Mouse (Mus musculus): ENCODE measurements around the gene Elovl2. TPM values are rescaled to one million over a fixed set of nuclear protein-coding genes. Genes with fewer than 3 reads are reported as not detected.

Gene Elovl2
- polyA plus RNA-seq, 1 experiment, result 0.16 TPM

DNA sequence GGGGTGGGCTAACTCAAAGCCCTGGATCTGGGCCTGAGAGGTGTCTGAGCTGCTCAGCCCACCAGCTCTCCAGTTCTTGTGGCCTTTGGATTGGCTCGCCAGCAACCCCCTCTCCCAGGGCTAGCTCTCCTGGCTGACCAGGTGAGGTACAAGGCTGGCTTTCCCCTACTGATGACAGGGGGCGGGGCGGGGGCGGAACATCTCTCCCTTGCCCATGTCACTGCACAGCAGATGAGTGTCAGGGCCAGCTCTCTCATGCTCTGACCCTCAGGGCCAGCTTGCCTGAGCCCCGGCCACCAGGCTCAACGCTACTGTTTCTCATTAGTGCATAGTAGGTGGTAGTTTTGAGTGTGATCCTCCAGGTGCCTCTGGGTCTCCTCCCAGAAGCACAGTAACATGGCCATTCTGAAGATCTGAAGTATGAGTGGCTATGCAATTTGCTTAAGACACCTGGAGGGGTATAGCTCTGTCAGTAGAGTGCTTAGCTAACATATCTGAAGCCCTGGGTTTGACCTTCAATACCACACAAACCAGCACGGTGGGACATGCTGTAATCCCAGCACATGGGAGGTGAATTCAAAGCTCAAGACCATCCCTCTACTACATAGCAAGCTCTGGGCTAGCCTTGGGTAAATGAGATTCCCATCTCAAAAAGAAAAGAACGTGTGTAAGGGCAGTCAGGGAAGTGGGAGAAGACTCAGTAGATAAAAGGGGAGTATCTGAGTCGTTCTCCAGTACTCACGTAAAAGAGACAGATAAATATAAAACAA is 18.0 kb upstream of the Elovl2 start:
- TF ChIP-seq POLR2A (IDR thresholded peaks at IDR 0.05; ENCODE audit: control insufficient read depth, extremely low read depth, insufficient read depth, low read length, poor library complexity) (no peak), CTCF (IDR thresholded peaks at IDR 0.05; ENCODE audit: borderline replicate concordance, control insufficient read depth, extremely low read depth, insufficient read depth, low read length, poor library complexity) (no peak)
- no peaks in the 10 kb centered on the region for H3K27me3 ChIP-seq (ENCODE audit: control insufficient read depth, insufficient read depth, low read length)

GRCm38 (mm10) chr13:41235845-41236741 is 15.9 kb upstream of the Elovl2 start:
- H3K27me3 ChIP-seq (ENCODE audit: control insufficient read depth, insufficient read depth, low read length), result no peaks in the 10 kb centered on the region
- no peaks in the 10 kb centered on the region for H3K4me1 ChIP-seq (replicated peaks; ENCODE audit: control insufficient read depth, insufficient read depth, low read length)
- H3K4me3 ChIP-seq (ENCODE audit: control insufficient read depth, insufficient read depth, low read length), result no peak overlapping the region
- TF ChIP-seq CTCF (IDR thresholded peaks at IDR 0.05; ENCODE audit: borderline replicate concordance, control insufficient read depth, extremely low read depth, insufficient read depth, low read length, poor library complexity), result no peak
- no peak for TF ChIP-seq POLR2A (IDR thresholded peaks at IDR 0.05; ENCODE audit: control insufficient read depth, extremely low read depth, insufficient read depth, low read length, poor library complexity)
- H3K36me3 ChIP-seq (ENCODE audit: control insufficient read depth, insufficient read depth, low read length), result no peaks in the 10 kb centered on the region
- DNase-seq, result no peak
- H3K27ac ChIP-seq (ENCODE audit: control insufficient read depth, insufficient read depth, low read length), result no peak overlapping the region
- WGBS, result 51% methylated on average over 13 of the region's 13 CpGs

More for the DNA sequence above, 18.0 kb upstream of the Elovl2 start:
- 85% methylated on average over 10 of the region's 10 CpGs for WGBS
- Histone ChIP-seq H3K36me3 (ENCODE audit: control insufficient read depth, insufficient read depth, low read length) (no peaks in the 10 kb centered on the region), H3K4me3 (ENCODE audit: control insufficient read depth, insufficient read depth, low read length) (no peak overlapping the region), H3K27ac (ENCODE audit: control insufficient read depth, insufficient read depth, low read length) (no peak overlapping the region), H3K4me1 (replicated peaks; ENCODE audit: control insufficient read depth, insufficient read depth, low read length) (no peaks in the 10 kb centered on the region)
- DNase-seq, result no peak

GRCm38 (mm10) chr13:41235181-41235580 is 15.0 kb upstream of the Elovl2 start:
- H3K4me3 ChIP-seq (ENCODE audit: control insufficient read depth, insufficient read depth, low read length), result no peak overlapping the region
- DNase-seq, result no peak
- no peaks in the 10 kb centered on the region for H3K36me3 ChIP-seq (ENCODE audit: control insufficient read depth, insufficient read depth, low read length)
- no peak for TF ChIP-seq CTCF (IDR thresholded peaks at IDR 0.05; ENCODE audit: borderline replicate concordance, control insufficient read depth, extremely low read depth, insufficient read depth, low read length, poor library complexity)
- TF ChIP-seq POLR2A (IDR thresholded peaks at IDR 0.05; ENCODE audit: control insufficient read depth, extremely low read depth, insufficient read depth, low read length, poor library complexity), result no peak
- H3K27me3 ChIP-seq (ENCODE audit: control insufficient read depth, insufficient read depth, low read length), result no peaks in the 10 kb centered on the region
- 97% methylated on average over 6 of the region's 6 CpGs for WGBS
- H3K4me1 ChIP-seq (replicated peaks; ENCODE audit: control insufficient read depth, insufficient read depth, low read length), result no peaks in the 10 kb centered on the region
- no peak overlapping the region for H3K27ac ChIP-seq (ENCODE audit: control insufficient read depth, insufficient read depth, low read length)

GRCm38 (mm10) chr13:41233241-41233640 is 13.0 kb upstream of the Elovl2 start:
- no peak for DNase-seq
- no peak for TF ChIP-seq POLR2A (IDR thresholded peaks at IDR 0.05; ENCODE audit: control insufficient read depth, extremely low read depth, insufficient read depth, low read length, poor library complexity)
- no peak for TF ChIP-seq CTCF (IDR thresholded peaks at IDR 0.05; ENCODE audit: borderline replicate concordance, control insufficient read depth, extremely low read depth, insufficient read depth, low read length, poor library complexity)
- no peak overlapping the region for H3K27ac ChIP-seq (ENCODE audit: control insufficient read depth, insufficient read depth, low read length)
- 92% methylated on average over 7 of the region's 7 CpGs for WGBS
- H3K4me3 ChIP-seq (ENCODE audit: control insufficient read depth, insufficient read depth, low read length), result no peak overlapping the region
- no peaks in the 10 kb centered on the region for H3K4me1 ChIP-seq (replicated peaks; ENCODE audit: control insufficient read depth, insufficient read depth, low read length)
- H3K27me3 ChIP-seq (ENCODE audit: control insufficient read depth, insufficient read depth, low read length), result no peaks in the 10 kb centered on the region
- no peaks in the 10 kb centered on the region for H3K36me3 ChIP-seq (ENCODE audit: control insufficient read depth, insufficient read depth, low read length)

DNA sequence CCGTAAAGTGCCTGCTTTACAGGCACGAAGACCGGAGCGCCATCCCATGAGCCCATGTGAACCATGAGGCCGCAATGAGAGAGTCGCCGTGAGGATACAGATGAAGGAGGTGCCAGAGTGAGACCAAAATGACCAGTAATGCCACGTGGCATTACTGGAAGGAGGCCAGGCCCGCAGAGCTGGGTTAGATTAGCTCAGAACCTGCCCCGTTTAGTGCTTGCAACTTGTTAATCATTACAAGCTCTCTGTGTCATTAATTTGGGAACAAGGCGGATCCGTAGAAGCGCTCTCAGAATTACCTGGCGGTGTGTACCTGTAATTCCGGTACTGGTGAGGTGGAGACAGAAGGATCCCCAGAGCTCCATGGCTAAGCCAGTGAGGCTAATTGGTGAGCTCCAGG is 12.0 kb upstream of the Elovl2 start:
- DNase-seq, result no peak
- TF ChIP-seq POLR2A (IDR thresholded peaks at IDR 0.05; ENCODE audit: control insufficient read depth, extremely low read depth, insufficient read depth, low read length, poor library complexity) (no peak), CTCF (IDR thresholded peaks at IDR 0.05; ENCODE audit: borderline replicate concordance, control insufficient read depth, extremely low read depth, insufficient read depth, low read length, poor library complexity) (no peak)
- H3K27ac ChIP-seq (ENCODE audit: control insufficient read depth, insufficient read depth, low read length), result no peak overlapping the region
- H3K27me3 ChIP-seq (ENCODE audit: control insufficient read depth, insufficient read depth, low read length), result no peaks in the 10 kb centered on the region
- no peaks in the 10 kb centered on the region for H3K36me3 ChIP-seq (ENCODE audit: control insufficient read depth, insufficient read depth, low read length)
- 96% methylated on average over 15 of the region's 15 CpGs for WGBS
- H3K4me3 ChIP-seq (ENCODE audit: control insufficient read depth, insufficient read depth, low read length), result no peak overlapping the region
- H3K4me1 ChIP-seq (replicated peaks; ENCODE audit: control insufficient read depth, insufficient read depth, low read length), result no peaks in the 10 kb centered on the region

DNA sequence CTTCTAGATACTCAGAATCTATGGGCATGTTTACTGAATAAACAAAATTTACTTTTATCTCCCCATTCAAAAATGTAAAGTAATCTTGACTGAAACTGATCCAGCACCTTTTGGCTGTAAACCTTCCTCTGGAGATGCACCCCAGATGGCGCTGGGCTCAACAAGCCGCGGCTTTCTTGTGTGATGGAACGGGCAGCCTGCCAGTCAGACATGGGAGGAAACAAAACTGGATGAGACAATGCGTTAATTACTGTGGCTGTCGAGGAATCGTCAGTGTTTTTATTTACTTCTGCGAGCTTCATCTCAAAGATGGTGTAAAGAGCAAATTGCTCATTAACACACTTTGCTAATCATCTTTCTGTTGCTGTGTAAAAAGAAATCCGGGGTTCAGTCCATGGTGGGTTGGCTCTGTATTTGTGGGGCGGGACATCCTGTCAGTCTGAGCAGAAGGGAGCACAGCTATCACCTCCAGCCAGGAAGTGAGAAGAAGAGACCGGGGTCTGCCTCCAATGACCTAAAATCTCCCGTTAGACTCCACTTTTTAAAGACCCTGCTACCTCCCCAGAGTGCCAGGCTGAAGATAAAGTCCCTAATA is 11.3 kb upstream of the Elovl2 start:
- Histone ChIP-seq H3K36me3 (ENCODE audit: control insufficient read depth, insufficient read depth, low read length) (no peaks in the 10 kb centered on the region), H3K4me3 (ENCODE audit: control insufficient read depth, insufficient read depth, low read length) (no peak overlapping the region), H3K27me3 (ENCODE audit: control insufficient read depth, insufficient read depth, low read length) (no peaks in the 10 kb centered on the region), H3K27ac (ENCODE audit: control insufficient read depth, insufficient read depth, low read length) (no peak overlapping the region), H3K4me1 (replicated peaks; ENCODE audit: control insufficient read depth, insufficient read depth, low read length) (no peaks in the 10 kb centered on the region)
- TF ChIP-seq CTCF (IDR thresholded peaks at IDR 0.05; ENCODE audit: borderline replicate concordance, control insufficient read depth, extremely low read depth, insufficient read depth, low read length, poor library complexity), result no peak
- no peak for DNase-seq
- WGBS, result 92% methylated on average over 12 of the region's 12 CpGs

Measured in thymus, adult 2 months (tissue).